Mouse (Mus musculus) neural tube, embryonic 13.5 days (tissue): ENCODE data around the gene Rnf114. TPM values are rescaled to one million over a fixed set of nuclear protein-coding genes. Genes with fewer than 3 reads are reported as not detected.

Source experiments
- ATAC-seq: fragments of 200-750 bp; cut with Nextera tagmentation; 2 replicates; pipeline ENCODE4 v1.8.0; 2017; ENCODE audit warnings: low read depth, mild to moderate bottlenecking, moderate TSS enrichment, moderate library complexity
- H3K27ac ChIP-seq: fragments of 300-500 bp; sonication (generic); replicated peaks from 2 replicates; pipeline ENCODE4 v1.5.1; 2015; ENCODE audit warnings: moderate library complexity, mild to moderate bottlenecking, inconsistent platforms
- H3K27me3 ChIP-seq: fragments of 300-500 bp; sonication (generic); 2 replicates; pipeline ENCODE4 v1.6.1; 2015; ENCODE audit warnings: mild to moderate bottlenecking, inconsistent platforms
- H3K36me3 ChIP-seq: fragments of 300-500 bp; sonication (generic); 2 replicates; pipeline ENCODE4 v1.6.1; 2015; ENCODE audit warnings: mild to moderate bottlenecking, inconsistent platforms
- H3K4me1 ChIP-seq: fragments of 300-500 bp; sonication (generic); replicated peaks from 2 replicates; pipeline ENCODE4 v1.6.1; 2015; ENCODE audit warnings: inconsistent platforms
- H3K4me2 ChIP-seq: fragments of 300-500 bp; sonication (generic); 2 replicates; pipeline ENCODE4 v1.6.1; 2015; ENCODE audit warnings: inconsistent platforms, mild to moderate bottlenecking, moderate library complexity
- H3K4me3 ChIP-seq: fragments of 300-500 bp; sonication (generic); 2 replicates; pipeline ENCODE4 v1.5.1; 2015; ENCODE audit warnings: mild to moderate bottlenecking, inconsistent platforms
- H3K9ac ChIP-seq: fragments of 300-500 bp; sonication (generic); 2 replicates; pipeline ENCODE4 v1.6.1; 2015; ENCODE audit warnings: moderate library complexity, mild to moderate bottlenecking, inconsistent platforms
- H3K9me3 ChIP-seq: fragments of 300-500 bp; sonication (generic); 2 replicates; pipeline ENCODE4 v1.6.1; 2016; ENCODE audit warnings: inconsistent platforms
- WGBS: fragments of 180-500 bp; shearing (Covaris S2); methylation state at CpG from one replicate; pipeline ENCODE4 v1.1.7; 2015; 5-methylcytosine and 5-hydroxymethylcytosine counted together
- polyA plus RNA-seq: library from polyadenylated mRNA; unstranded; fragments of >200 nt; fragmentation: Nextera tagmentation; extraction: Ambion mirVana; gene quantifications from 2 replicates; pipeline ENCODE4 v1.2.1, GENCODE M21; 2015

Rnf114 gene
- polyA plus RNA-seq, 1 experiment from 2014 or later, result 128 TPM

DNA sequence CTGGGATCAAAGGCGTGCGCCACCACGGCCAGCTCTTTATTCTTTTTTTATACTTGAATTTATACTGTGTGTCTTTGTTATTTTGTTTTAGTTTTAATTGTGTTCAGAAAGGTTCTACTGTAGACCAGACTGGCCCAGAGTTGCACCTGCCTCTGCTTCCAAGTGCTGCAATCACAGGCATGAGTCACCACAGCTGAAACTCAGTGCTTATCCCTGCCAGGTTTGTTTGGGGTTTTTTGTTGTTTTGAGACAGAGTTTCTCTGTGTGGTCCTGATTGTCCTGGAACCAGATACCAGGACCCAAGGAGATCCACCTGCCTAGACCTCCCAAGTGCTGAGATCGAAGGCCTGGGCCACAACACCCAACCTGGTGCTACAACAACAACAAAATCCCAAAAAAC is 16.1 kb downstream of the Rnf114 start:
- H3K9ac ChIP-seq, result no peak overlapping the region
- H3K36me3 ChIP-seq, result peaks cover 73% of the 10 kb centered on the region
- no peak overlapping the region for H3K4me3 ChIP-seq
- no peak for ATAC-seq
- H3K27ac ChIP-seq, result no peak overlapping the region
- WGBS, result 96% methylated on average over 4 of the region's 4 CpGs
- peaks cover 40% of the 10 kb centered on the region for H3K4me1 ChIP-seq
- H3K4me2 ChIP-seq, result no peak overlapping the region
- no peaks in the 10 kb centered on the region for H3K27me3 ChIP-seq
- H3K9me3 ChIP-seq, result no peaks in the 10 kb centered on the region

DNA sequence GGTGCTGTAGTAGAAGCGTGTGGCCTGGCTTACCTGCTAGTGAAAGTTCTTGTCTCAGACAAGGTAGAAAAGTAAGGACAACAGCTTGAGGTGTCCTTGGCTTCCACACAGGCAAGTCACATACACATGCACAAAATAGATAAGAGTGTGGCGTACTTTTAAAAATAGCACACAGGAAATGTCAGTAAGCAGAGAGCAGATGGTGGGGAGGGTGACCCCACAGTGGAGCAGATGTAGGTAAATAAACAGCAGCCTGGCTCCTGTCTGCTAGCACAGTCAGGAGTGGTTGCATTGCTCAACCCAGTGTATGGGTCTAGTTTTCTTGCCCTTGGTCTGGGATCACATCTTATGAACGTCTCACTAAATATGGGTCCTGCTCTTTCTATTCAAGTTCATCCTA is 18.0 kb downstream of the Rnf114 start:
- 85% methylated on average over 3 of the region's 3 CpGs for WGBS
- Histone ChIP-seq H3K4me2 (no peak overlapping the region), H3K9me3 (no peaks in the 10 kb centered on the region), H3K36me3 (peaks cover 92% of the 10 kb centered on the region), H3K27ac (no peak overlapping the region), H3K4me3 (no peak overlapping the region), H3K27me3 (no peaks in the 10 kb centered on the region), H3K9ac (no peak overlapping the region), H3K4me1 (peaks cover 24% of the 10 kb centered on the region)
- ATAC-seq, result no peak

DNA sequence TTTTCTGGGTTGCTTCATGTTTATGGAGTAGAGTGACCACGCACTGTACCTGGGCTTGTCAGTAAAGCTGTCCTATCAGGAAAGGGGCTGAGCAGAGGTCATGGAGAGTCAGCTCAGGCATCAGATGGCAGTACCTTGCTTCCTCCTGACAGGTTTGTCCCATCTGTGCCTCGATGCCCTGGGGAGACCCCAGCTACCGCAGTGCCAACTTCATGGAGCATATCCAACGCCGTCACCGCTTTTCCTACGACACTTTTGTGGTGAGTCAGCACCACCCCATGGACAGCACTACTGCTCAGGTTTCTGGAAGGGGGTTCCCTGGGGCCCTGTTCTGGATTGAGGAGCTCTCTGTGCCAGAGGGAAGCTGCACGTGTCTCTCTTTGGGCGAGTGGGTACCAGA is 19.9 kb downstream of the Rnf114 start:
- Histone ChIP-seq H3K4me3 (no peak overlapping the region), H3K9me3 (no peaks in the 10 kb centered on the region), H3K4me1 (0 out of 2 replicates have a peak, but pooled peaks cover 5% of the 10 kb centered on the region), H3K36me3 (peaks cover 100% of the 10 kb centered on the region), H3K9ac (no peak overlapping the region), H3K27ac (no peak overlapping the region), H3K4me2 (no peak overlapping the region), H3K27me3 (no peaks in the 10 kb centered on the region)
- WGBS, result 80% methylated on average over 9 of the region's 9 CpGs
- ATAC-seq, result no peak

DNA sequence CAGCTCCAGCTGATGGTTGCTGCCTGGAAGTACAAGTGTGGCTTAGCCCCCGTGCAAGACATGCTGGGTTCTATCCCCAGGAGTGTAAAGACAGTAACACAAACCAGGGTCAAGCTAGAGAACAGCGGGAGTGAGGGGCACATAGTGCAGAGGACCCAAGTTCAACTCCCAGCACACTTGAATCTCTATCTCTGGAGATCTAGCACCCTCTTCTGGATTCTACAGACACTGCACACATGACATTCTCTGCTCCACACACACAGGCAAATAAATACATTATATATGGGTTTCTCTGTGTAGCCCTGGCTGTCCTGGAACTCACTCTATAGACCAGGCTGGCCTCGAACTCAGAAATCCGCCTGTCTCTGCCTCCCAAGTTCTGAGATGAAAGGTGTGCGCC is 20.5 kb downstream of the Rnf114 start:
- no peak overlapping the region for H3K9ac ChIP-seq
- H3K27me3 ChIP-seq, result no peaks in the 10 kb centered on the region
- H3K4me3 ChIP-seq, result no peak overlapping the region
- ATAC-seq, result no peak
- H3K4me2 ChIP-seq, result no peak overlapping the region
- H3K4me1 ChIP-seq, result no peaks in the 10 kb centered on the region
- 92% methylated on average over 5 of the region's 5 CpGs for WGBS
- H3K27ac ChIP-seq, result no peak overlapping the region
- H3K9me3 ChIP-seq, result no peaks in the 10 kb centered on the region
- peaks cover 100% of the 10 kb centered on the region for H3K36me3 ChIP-seq

DNA sequence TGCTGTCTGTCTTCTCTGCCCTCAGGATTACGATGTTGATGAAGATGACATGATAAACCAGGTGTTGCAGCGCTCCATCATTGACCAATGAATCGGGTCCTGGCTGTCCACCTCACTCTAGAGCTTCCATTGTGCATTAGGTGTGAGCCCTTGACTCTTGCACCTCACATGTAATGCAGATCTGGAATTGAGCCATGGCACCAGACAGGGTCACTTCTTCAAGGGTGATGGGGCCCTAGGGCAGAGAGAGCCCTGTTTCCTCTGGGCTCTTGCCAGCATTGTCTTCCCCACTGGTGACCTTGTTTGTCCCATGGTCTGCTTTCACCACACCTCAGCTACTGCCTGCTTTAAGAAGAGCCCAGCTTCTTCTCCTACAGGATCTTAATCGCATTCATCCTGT is 22.2 kb downstream of the Rnf114 start:
- peaks cover 99% of the 10 kb centered on the region for H3K36me3 ChIP-seq
- H3K9ac ChIP-seq, result no peak overlapping the region
- no peak overlapping the region for H3K4me3 ChIP-seq
- H3K4me1 ChIP-seq, result no peaks in the 10 kb centered on the region
- H3K9me3 ChIP-seq, result no peaks in the 10 kb centered on the region
- ATAC-seq, result no peak
- no peak overlapping the region for H3K27ac ChIP-seq
- 96% methylated on average over 4 of the region's 4 CpGs for WGBS
- no peaks in the 10 kb centered on the region for H3K27me3 ChIP-seq
- no peak overlapping the region for H3K4me2 ChIP-seq

DNA sequence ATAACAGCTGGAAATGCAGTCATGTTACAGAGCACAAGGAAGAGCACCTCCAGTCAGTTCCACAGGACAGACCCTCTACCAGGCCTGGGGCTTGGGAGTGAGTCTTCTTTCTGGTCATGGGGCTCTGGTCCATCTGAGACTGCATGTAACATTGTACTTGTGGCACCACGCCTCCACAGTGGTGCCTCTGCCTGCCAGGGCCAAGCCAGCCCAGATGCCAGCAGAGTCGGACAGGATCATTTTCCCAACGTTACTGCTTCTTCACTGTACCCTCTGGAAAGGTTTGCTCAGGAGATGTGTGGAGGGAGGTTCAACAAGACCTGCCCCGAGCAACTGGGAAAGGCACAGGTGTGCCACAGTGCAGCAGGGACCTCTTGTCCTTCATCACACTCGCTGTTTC is 23.2 kb downstream of the Rnf114 start:
- WGBS, result 89% methylated on average over 5 of the region's 5 CpGs
- Histone ChIP-seq H3K4me3 (no peak overlapping the region), H3K4me1 (no peaks in the 10 kb centered on the region), H3K4me2 (no peak overlapping the region), H3K27ac (no peak overlapping the region), H3K36me3 (peaks cover 96% of the 10 kb centered on the region), H3K9me3 (no peaks in the 10 kb centered on the region), H3K27me3 (no peaks in the 10 kb centered on the region), H3K9ac (no peak overlapping the region)
- no peak for ATAC-seq

DNA sequence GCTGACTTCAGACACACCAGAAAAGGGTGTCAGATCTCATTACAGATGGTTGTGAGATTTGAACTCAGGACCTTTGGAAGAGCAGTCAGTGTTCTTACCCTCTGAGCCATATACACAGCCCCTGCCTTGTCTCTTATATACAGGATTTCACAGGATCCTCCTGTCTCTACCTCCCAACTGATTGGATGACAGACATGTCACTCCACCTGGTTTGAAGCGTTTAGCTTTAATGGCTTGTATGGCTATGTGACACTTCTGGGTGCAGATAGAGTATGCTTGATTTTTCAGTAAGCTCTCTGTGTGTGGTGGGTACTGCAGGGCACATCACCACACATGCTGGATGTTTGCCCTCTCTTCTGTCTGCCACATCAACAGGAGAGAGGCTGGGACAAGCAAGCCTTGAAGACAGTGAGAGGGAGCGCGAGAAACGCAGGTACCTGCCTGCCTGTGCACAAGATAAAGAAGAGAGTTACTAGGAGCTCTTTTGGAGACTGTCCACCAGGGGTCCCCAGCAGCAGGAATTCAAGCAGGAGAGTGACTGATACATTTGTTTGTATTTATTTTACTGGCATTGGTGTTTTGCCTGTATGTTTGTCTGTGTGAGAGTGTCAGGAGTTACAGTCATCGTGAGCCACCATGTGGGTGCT is 27.3 kb downstream of the Rnf114 start:
- Histone ChIP-seq H3K4me1 (no peaks in the 10 kb centered on the region), H3K27me3 (no peaks in the 10 kb centered on the region), H3K36me3 (peaks cover 55% of the 10 kb centered on the region), H3K9me3 (no peaks in the 10 kb centered on the region), H3K4me3 (no peak overlapping the region), H3K4me2 (no peak overlapping the region), H3K9ac (no peak overlapping the region), H3K27ac (no peak overlapping the region)
- WGBS, result 81% methylated on average over 5 of the region's 5 CpGs
- peak; percentile 19; the same call in 1 of the 2 replicates for ATAC-seq

DNA sequence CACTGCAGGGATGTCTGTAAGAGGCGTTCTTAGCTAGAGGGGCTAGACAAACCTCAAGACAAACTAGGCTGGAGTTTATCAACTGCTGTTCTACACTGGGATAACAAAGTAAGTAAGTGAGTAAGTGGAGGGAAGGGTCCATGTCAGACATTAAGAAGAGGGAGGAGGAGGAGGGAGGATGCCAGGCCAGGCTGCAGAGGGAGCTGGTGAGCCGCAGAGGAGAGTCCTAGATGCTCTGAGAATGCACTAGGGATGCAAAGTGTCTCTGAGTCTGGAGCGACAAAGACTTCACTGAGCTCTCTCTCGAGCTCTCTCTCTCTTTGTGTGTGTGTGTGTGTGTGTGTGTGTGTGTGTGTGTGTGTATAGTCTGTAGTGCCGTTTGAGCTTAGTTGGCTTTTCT is 35.8 kb downstream of the Rnf114 start:
- H3K9me3 ChIP-seq, result no peaks in the 10 kb centered on the region
- no peak overlapping the region for H3K4me2 ChIP-seq
- no peaks in the 10 kb centered on the region for H3K36me3 ChIP-seq
- no peak overlapping the region for H3K27ac ChIP-seq
- H3K4me1 ChIP-seq, result peaks cover 9% of the 10 kb centered on the region
- 7% methylated on average over 5 of the region's 5 CpGs for WGBS
- H3K9ac ChIP-seq, result no peak overlapping the region
- H3K27me3 ChIP-seq, result no peaks in the 10 kb centered on the region
- no peak overlapping the region for H3K4me3 ChIP-seq
- no peak for ATAC-seq

DNA sequence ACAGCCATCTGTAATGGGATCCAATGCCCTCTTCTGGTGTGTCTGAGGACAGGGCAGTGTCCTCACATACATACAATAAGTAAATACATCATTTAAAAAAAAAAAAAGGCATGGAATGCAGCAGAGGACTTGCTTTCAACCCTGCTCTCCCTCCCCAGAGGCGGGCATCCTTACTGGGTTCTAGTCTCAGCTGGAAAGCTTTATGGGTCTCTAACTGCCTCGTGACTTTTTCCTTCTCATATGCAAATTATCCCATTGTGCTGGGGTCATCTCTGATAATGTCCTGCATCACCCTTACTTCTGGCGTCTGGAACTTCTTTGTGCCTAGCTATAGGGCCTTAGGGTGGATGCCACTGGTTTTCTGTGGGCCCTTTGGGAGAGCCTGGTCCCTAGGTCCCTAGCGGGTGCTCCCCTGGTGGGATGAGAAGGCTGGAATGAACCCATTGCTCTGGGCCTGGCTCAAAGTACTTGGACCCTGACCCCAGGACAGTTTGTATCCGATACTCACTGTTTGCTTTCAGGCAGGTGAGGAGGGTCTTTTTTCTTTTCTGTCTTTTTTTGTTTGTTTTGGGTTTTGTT is 37.6 kb downstream of the Rnf114 start:
- H3K4me1 ChIP-seq, result peaks cover 9% of the 10 kb centered on the region
- 10% methylated on average over 5 of the region's 5 CpGs for WGBS
- H3K36me3 ChIP-seq, result no peaks in the 10 kb centered on the region
- H3K27ac ChIP-seq, result no peak overlapping the region
- H3K4me2 ChIP-seq, result no peak overlapping the region
- no peak overlapping the region for H3K4me3 ChIP-seq
- H3K27me3 ChIP-seq, result peaks cover 8% of the 10 kb centered on the region
- no peak overlapping the region for H3K9ac ChIP-seq
- ATAC-seq, result no peak
- no peaks in the 10 kb centered on the region for H3K9me3 ChIP-seq

DNA sequence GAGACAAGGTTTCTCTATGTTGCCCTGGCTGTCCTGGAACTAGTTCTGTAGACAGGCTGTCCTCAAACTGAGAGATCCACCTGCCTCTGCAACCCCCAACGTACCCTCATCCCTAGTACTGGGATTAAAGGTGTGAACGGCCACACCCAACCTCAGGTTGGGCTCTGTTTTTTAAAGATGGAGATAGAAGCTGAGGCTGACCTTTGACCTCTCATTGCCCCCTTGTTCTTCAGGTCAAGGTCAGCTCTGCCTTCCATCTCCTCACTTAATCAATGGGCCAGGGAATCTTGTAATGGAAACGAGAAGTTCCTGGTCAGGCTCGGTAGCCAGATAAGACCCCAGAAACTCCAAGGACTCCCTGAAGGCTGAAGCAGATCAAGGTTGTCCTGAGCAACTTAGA is 38.1 kb downstream of the Rnf114 start:
- H3K36me3 ChIP-seq, result no peaks in the 10 kb centered on the region
- H3K27ac ChIP-seq, result no peak overlapping the region
- no peak overlapping the region for H3K4me2 ChIP-seq
- no peak for ATAC-seq
- H3K27me3 ChIP-seq, result peaks cover 13% of the 10 kb centered on the region
- H3K9me3 ChIP-seq, result no peaks in the 10 kb centered on the region
- H3K9ac ChIP-seq, result no peak overlapping the region
- no peak overlapping the region for H3K4me3 ChIP-seq
- WGBS, result 65% methylated on average over 4 of the region's 4 CpGs
- peaks cover 9% of the 10 kb centered on the region for H3K4me1 ChIP-seq

DNA sequence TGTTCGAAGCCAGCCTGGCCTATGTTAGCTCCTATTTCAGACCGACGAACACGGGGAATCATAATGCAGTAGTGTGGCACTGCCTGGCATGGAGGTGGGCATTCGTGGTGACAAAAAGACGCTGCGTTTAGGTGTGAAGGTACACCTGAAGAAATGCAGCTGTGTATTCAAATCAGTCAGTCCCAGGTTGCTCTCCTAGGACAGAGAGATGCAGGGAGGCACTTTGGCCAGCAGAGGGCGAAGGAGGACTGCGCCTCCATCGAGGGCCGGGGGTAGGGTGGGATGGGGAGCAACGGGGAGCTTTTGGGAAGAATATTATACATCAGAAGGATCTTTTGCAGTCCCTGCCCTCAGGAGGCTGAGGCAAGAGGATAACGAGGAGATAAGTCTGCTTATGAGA is 39.7 kb downstream of the Rnf114 start:
- no peak overlapping the region for H3K9ac ChIP-seq
- ATAC-seq, result no peak
- H3K4me1 ChIP-seq, result peaks cover 12% of the 10 kb centered on the region
- H3K4me3 ChIP-seq, result no peak overlapping the region
- no peak overlapping the region for H3K27ac ChIP-seq
- peaks cover 29% of the 10 kb centered on the region for H3K27me3 ChIP-seq
- H3K36me3 ChIP-seq, result no peaks in the 10 kb centered on the region
- 23% methylated on average over 13 of the region's 13 CpGs for WGBS
- H3K4me2 ChIP-seq, result no peak overlapping the region
- H3K9me3 ChIP-seq, result no peaks in the 10 kb centered on the region

DNA sequence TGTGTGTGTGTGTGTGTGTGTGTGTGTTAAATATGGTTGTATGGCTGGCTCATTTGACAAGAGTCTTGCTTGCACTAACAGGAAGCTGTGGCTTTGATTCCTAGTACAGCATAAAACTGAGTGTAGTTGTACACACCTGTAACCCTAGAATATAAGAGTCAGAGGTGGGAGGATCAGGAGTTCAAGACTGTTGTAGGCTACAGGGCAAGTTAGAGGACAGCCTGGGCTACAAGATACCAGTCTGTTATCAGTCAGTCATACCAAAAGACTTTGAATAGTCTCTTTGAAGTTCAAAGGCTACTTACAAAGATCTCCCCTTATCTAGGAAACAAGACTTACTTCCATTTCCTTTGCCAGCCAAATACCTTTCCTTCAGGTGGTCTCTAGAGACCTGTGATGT is 41.4 kb downstream of the Rnf114 start:
- Histone ChIP-seq H3K9me3 (no peaks in the 10 kb centered on the region), H3K4me3 (no peak overlapping the region), H3K27me3 (peaks cover 38% of the 10 kb centered on the region), H3K27ac (no peak overlapping the region), H3K4me2 (no peak overlapping the region), H3K4me1 (peaks cover 26% of the 10 kb centered on the region), H3K9ac (no peak overlapping the region), H3K36me3 (no peaks in the 10 kb centered on the region)
- ATAC-seq, result no peak

DNA sequence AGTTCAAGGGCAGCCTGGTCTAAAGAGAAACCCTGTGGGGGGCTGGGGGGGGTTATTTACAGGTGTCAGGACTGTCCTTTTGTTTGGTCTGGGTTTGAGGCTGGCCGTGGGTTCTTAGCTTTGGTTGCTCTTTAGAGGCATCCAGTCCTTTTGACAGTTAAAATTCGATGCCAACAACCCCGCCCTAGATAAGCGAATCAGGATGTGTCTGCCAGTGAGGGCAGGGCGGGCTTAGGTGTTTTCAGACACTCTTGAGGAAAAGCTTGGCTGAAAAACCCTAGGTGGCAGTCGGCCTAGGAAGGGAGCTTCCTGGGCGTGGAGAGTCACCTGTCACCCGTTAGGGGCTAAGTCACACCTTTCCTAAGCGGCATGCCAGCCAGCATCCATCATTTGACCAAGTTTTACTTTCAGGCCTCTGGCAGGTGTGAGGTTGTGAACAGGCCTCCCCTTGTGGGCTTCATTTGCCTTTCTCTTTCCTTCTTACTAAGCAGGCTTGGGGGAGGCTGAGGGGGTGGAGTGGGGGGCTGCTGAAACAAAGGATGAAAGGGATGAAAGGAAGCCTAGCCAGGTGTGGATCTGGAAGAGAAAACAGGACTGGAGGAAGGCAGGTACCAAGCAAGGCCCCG is 44.0 kb downstream of the Rnf114 start:
- H3K27me3 ChIP-seq, result peaks cover 57% of the 10 kb centered on the region
- no peak overlapping the region for H3K4me3 ChIP-seq
- peaks cover 34% of the 10 kb centered on the region for H3K4me1 ChIP-seq
- no peak overlapping the region for H3K9ac ChIP-seq
- no peak overlapping the region for H3K4me2 ChIP-seq
- H3K27ac ChIP-seq, result no peak overlapping the region
- no peak for ATAC-seq
- no peaks in the 10 kb centered on the region for H3K36me3 ChIP-seq
- WGBS, result 48% methylated on average over 10 of the region's 10 CpGs
- no peaks in the 10 kb centered on the region for H3K9me3 ChIP-seq
